Mouse (Mus musculus): Measurements from ENCODE around the gene Cracr2b. TPM values are rescaled to one million over a fixed set of nuclear protein-coding genes. Genes with fewer than 3 reads are reported as not detected.
A peak's percentile ranks its signal among the peaks of the same experiment; 100 is the strongest.
"Not testable (repeated sequence)": the region's sequence is repeated elsewhere in the genome, so short reads cannot be mapped to it uniquely, and the experiment has no call there.

Gene Cracr2b
- total and polyA plus RNA-seq, 3 experiments = not detected

GRCm38 (mm10) chr7:141446374-141446773 lies 14.5 kb upstream of the Cracr2b start:
- H3K9me3 ChIP-seq (replicated peaks; ENCODE audit: low read length); H3K27me3 ChIP-seq (replicated peaks); in situ Hi-C loops (cut with MboI; ENCODE audit: low pct_ligation_motif_present, low pct_unique_long_range_greater_than_20kb, low sequenced_read_pairs); dilution Hi-C loops (cut with MboI; ENCODE audit: extremely low pct_ligation_motif_present, extremely low pct_unique_long_range_greater_than_20kb, low sequenced_read_pairs); DNase-seq (ENCODE audit: extremely low read depth); H3K27ac ChIP-seq (ENCODE audit: insufficient read depth, low read depth): not testable (repeated sequence)
- peak; percentile 70 for TF ChIP-seq ZNF384 (IDR thresholded peaks at IDR 0.05; ENCODE audit: low read depth, low read length)
- Histone ChIP-seq H3K36me3 (replicated peaks in 1 of 2; ENCODE audit: control insufficient read depth in 1 of 2, insufficient read depth in 1 of 2, low read length in 1 of 2) (peaks cover 33 to 44% of the 10 kb centered on the region in 2 experiments), H3K4me1 (ENCODE audit: control insufficient read depth in 1 of 2, insufficient read depth in 2 of 2) (peaks cover 10 to 56% of the 10 kb centered on the region in 2 experiments), H3K9ac (ENCODE audit: insufficient read depth, low read depth) (peak overlapping the region; percentile 67; the same call in 1 of the 2 replicates), H3K4me3 (replicated peaks in 1 of 3; ENCODE audit: low read depth in 2 of 3, low read length in 2 of 3, poor library complexity in 1 of 3) (peak overlapping the region in 2 of 3 experiments; percentile 71 to 97), H3K79me2 (replicated peaks; ENCODE audit: control insufficient read depth, extremely low read depth, insufficient read depth, poor library complexity, severe bottlenecking) (peaks cover 30% of the 10 kb centered on the region), H3K4me2 (ENCODE audit: insufficient read depth, low read depth, poor library complexity, severe bottlenecking) (peak overlapping the region; percentile 57)

GRCm38 (mm10) chr7:141447110-141447991 lies 13.5 kb upstream of the Cracr2b start, which contains the start of gene Rplp2:
Rplp2 (plus strand) TSS chr7:141447370.
- dilution Hi-C loops (cut with MboI; ENCODE audit: extremely low pct_ligation_motif_present, extremely low pct_unique_long_range_greater_than_20kb, low sequenced_read_pairs) = no loop called here
- TF ChIP-seq POLR2AphosphoS2 (IDR thresholded peaks at IDR 0.05; ENCODE audit: low read depth, low read length) (0 out of 2 replicates have a peak, but pooled peaks have one; percentile 77), EP300 (IDR thresholded peaks at IDR 0.05; ENCODE audit: low read length) (no peak), RCOR1 (conservative IDR thresholded peaks at IDR 0.05; ENCODE audit: low read depth, low read length) (no peak), TBP (conservative IDR thresholded peaks at IDR 0.05; ENCODE audit: low read depth, low read length) (peak; percentile 65), ETS1 (conservative IDR thresholded peaks at IDR 0.05; ENCODE audit: low read depth, low read length) (no peak), MEF2A (IDR thresholded peaks at IDR 0.05; ENCODE audit: borderline replicate concordance, low read depth, low read length) (no peak), NELFE (IDR thresholded peaks at IDR 0.05; ENCODE audit: low read depth, low read length) (peak; percentile 98), USF2 (conservative IDR thresholded peaks at IDR 0.05; ENCODE audit: low read depth, low read length) (0 out of 2 replicates have a peak, but pooled peaks have one; percentile 15), ZKSCAN1 (IDR thresholded peaks at IDR 0.05; ENCODE audit: borderline replicate concordance, low read depth, low read length) (no peak), NRF1 (IDR thresholded peaks at IDR 0.05; ENCODE audit: low read depth, low read length) (peak; percentile 61), MAX (IDR thresholded peaks at IDR 0.05; ENCODE audit: low read length) (peak; percentile 97), JUND (conservative IDR thresholded peaks at IDR 0.05; ENCODE audit: low read depth, low read length) (no peak), ELF1 (IDR thresholded peaks at IDR 0.05; ENCODE audit: low read depth, low read length) (peak; percentile 94), IRF4 (IDR thresholded peaks at IDR 0.05; ENCODE audit: low read depth, low read length) (no peak), ZNF384 (IDR thresholded peaks at IDR 0.05; ENCODE audit: low read depth, low read length) (peak; percentile 68), MAZ (IDR thresholded peaks at IDR 0.05; ENCODE audit: low read depth, low read length) (0 out of 2 replicates have a peak, but pooled peaks have one; percentile 20), POLR2A (IDR thresholded peaks at IDR 0.05; ENCODE audit: low read depth, low read length) (peak; percentile 93), GABPA (IDR thresholded peaks at IDR 0.05; ENCODE audit: insufficient replicate concordance, low read depth, low read length) (no peak; the same call in 1 of the 2 replicates), PAX5 (IDR thresholded peaks at IDR 0.05; ENCODE audit: low read length) (no peak), UBTF (IDR thresholded peaks at IDR 0.05; ENCODE audit: low read depth, low read length) (no peak), ZMIZ1 (IDR thresholded peaks at IDR 0.05; ENCODE audit: low read depth, low read length) (peak; percentile 52), MXI1 (IDR thresholded peaks at IDR 0.05; ENCODE audit: low read depth, low read length) (peak; percentile 99), RAD21 (IDR thresholded peaks at IDR 0.05; ENCODE audit: low read depth, low read length) (no peak), USF1 (IDR thresholded peaks at IDR 0.05; ENCODE audit: low read depth, low read length) (peak; percentile 68), MYC (IDR thresholded peaks at IDR 0.05; ENCODE audit: low read depth, low read length) (peak; percentile 99), JUN (IDR thresholded peaks at IDR 0.05; ENCODE audit: insufficient read depth, low read depth, low read length) (no peak), KAT2A (IDR thresholded peaks at IDR 0.05; ENCODE audit: insufficient replicate concordance, low read length) (peak; percentile 83; the same call in 1 of the 2 replicates), TCF12 (IDR thresholded peaks at IDR 0.05; ENCODE audit: low read depth, low read length) (peak; percentile 90), CHD1 (IDR thresholded peaks at IDR 0.05; ENCODE audit: low read depth, low read length) (no peak), ZC3H11A (IDR thresholded peaks at IDR 0.05; ENCODE audit: low read depth, low read length) (no peak)

More at GRCm38 (mm10) chr7:141447110-141447991, 13.5 kb upstream of the Cracr2b start, which contains the start of gene Rplp2:
- peak within 1 kb of the TSS; percentile 74 for H3K4me2 ChIP-seq (ENCODE audit: insufficient read depth, low read depth, poor library complexity, severe bottlenecking)
- peaks cover 3 to 46% of the 10 kb centered on the region in 2 experiments; a peak in 3 of 4 replicates for H3K4me1 ChIP-seq (ENCODE audit: control insufficient read depth in 1 of 2, insufficient read depth in 2 of 2)
- H3K4me3 ChIP-seq (replicated peaks in 1 of 3; ENCODE audit: low read depth in 2 of 3, low read length in 2 of 3, poor library complexity in 1 of 3) = peak within 1 kb of the TSS; percentile 71 to 97 (median 97)
- peaks cover 26% of the 10 kb centered on the region for H3K79me2 ChIP-seq (replicated peaks; ENCODE audit: control insufficient read depth, extremely low read depth, insufficient read depth, poor library complexity, severe bottlenecking)
- H3K9ac ChIP-seq (ENCODE audit: insufficient read depth, low read depth) = peak within 1 kb of the TSS; percentile 95
- no peaks in the 10 kb centered on the region for H3K27me3 ChIP-seq (replicated peaks)
- no peaks in the 10 kb centered on the region for H3K9me3 ChIP-seq (replicated peaks; ENCODE audit: low read length)
- peak; percentile 97 for DNase-seq (ENCODE audit: extremely low read depth)
- H3K27ac ChIP-seq (ENCODE audit: insufficient read depth, low read depth) = peak within 1 kb of the TSS; percentile 63
- in situ Hi-C loops (cut with MboI; ENCODE audit: low pct_ligation_motif_present, low pct_unique_long_range_greater_than_20kb, low sequenced_read_pairs) = no loop called here
- H3K36me3 ChIP-seq (replicated peaks in 1 of 2; ENCODE audit: control insufficient read depth in 1 of 2, insufficient read depth in 1 of 2, low read length in 1 of 2) = peaks cover 33 to 44% of the 10 kb centered on the region in 2 experiments
